Mouse (Mus musculus) hindbrain, postnatal 0 days (tissue): Measurements from ENCODE around the gene Srgap3. TPM values are rescaled to one million over a fixed set of nuclear protein-coding genes. Genes with fewer than 3 reads are reported as not detected.
A peak's percentile ranks its signal among the peaks of the same experiment; 100 is the strongest.

ENCODE experiments used
- ATAC-seq: fragments of 200-750 bp; cut with Nextera tagmentation; 2 replicates; pipeline ENCODE4 v1.8.0; 2017; ENCODE audit warnings: mild to moderate bottlenecking, moderate TSS enrichment, moderate library complexity
- DNase-seq: peaks from one replicate; pipeline ENCODE4 v3.0.0-alpha.2; 2015; ENCODE audit warnings: low spot score
- H3K27ac ChIP-seq: fragments of 300-500 bp; sonication (generic); 2 replicates; pipeline ENCODE4 v1.5.1; 2014; ENCODE audit warnings: mild to moderate bottlenecking
- H3K27me3 ChIP-seq: fragments of 300-500 bp; sonication (generic); 2 replicates; pipeline ENCODE4 v1.6.1; 2014; ENCODE audit warnings: low read length, mixed read lengths; ENCODE audit not compliant: insufficient read depth
- H3K36me3 ChIP-seq: fragments of 300-500 bp; sonication (generic); 2 replicates; pipeline ENCODE4 v1.6.1; 2014; ENCODE audit warnings: low read length, mixed read lengths; ENCODE audit not compliant: insufficient read depth
- H3K4me1 ChIP-seq: fragments of 300-500 bp; sonication (generic); 2 replicates; pipeline ENCODE4 v1.6.1; 2014; ENCODE audit warnings: antibody characterized with exemption, low read length, mixed read lengths; ENCODE audit not compliant: insufficient read depth
- H3K4me2 ChIP-seq: fragments of 300-500 bp; sonication (generic); 2 replicates; pipeline ENCODE4 v1.6.1; 2014; ENCODE audit warnings: low read depth, mild to moderate bottlenecking, low read length, moderate library complexity, mixed read lengths
- H3K4me3 ChIP-seq: fragments of 300-500 bp; sonication (generic); 2 replicates; pipeline ENCODE4 v1.5.1; 2014; ENCODE audit warnings: low read length
- H3K9ac ChIP-seq: fragments of 300-500 bp; sonication (generic); replicated peaks from 2 replicates; pipeline ENCODE4 v1.6.1; 2014; ENCODE audit warnings: mild to moderate bottlenecking, low read length, moderate library complexity, mixed read lengths
- H3K9me3 ChIP-seq: fragments of 300-500 bp; sonication (generic); 2 replicates; pipeline ENCODE4 v1.6.1; 2016; ENCODE audit warnings: low read length, mixed read lengths
- CTCF ChIP-seq: IDR thresholded peaks from 2 replicates; pipeline ENCODE4 v1.5.1; 2016; ENCODE audit warnings: antibody characterized with exemption, control low read depth, low read depth
- WGBS: fragments of 180-500 bp; shearing (Covaris S2); extraction: QIAGEN DNeasy Blood & Tissue Kit; methylation state at CpG from one replicate; pipeline ENCODE4 v1.1.7; 2014; 5-methylcytosine and 5-hydroxymethylcytosine counted together
- polyA plus RNA-seq: library from polyadenylated mRNA; unstranded; fragments of >200 nt; fragmentation: Nextera tagmentation; extraction: Ambion mirVana; gene quantifications from 2 replicates; pipeline ENCODE4 v1.2.1, GENCODE M21; 2015
- total RNA-seq: library from RNA; depleted of rRNA; stranded (reverse); fragments of >200 nt; gene quantifications from 2 replicates; pipeline ENCODE4 v1.2.3, GENCODE M21; 2014

Srgap3 gene
- total and polyA plus RNA-seq, 2 experiments from 2014 or later, result 23.7 to 55.8 TPM

- Histone ChIP-seq H3K4me3 (no peak overlapping the region), H3K27me3 (no peaks in the 10 kb centered on the region), H3K9me3 (no peaks in the 10 kb centered on the region), H3K36me3 (no peaks in the 10 kb centered on the region), H3K9ac (0 out of 2 replicates have a peak overlapping the region, but pooled peaks have one; percentile 13), H3K4me1 (peaks cover 18% of the 10 kb centered on the region), H3K27ac (peak overlapping the region; percentile 76), H3K4me2 (0 out of 2 replicates have a peak overlapping the region, but pooled peaks have one; percentile 21)
- ATAC-seq (peak; percentile 88), DNase-seq (peak; percentile 80)
- WGBS, result 11% methylated on average over 15 of the region's 15 CpGs
- no peak for TF ChIP-seq CTCF
These were observed 137.2 kb downstream of the Srgap3 start for GRCm38 (mm10) chr6:112809658-112810520.

GRCm38 (mm10) chr6:112808738-112809137 lies 138.3 kb downstream of the Srgap3 start:
- H3K4me1 ChIP-seq, result peaks cover 18% of the 10 kb centered on the region
- no peaks in the 10 kb centered on the region for H3K9me3 ChIP-seq
- no peaks in the 10 kb centered on the region for H3K36me3 ChIP-seq
- DNase-seq (no peak), ATAC-seq (no peak)
- peak overlapping the region; percentile 76 for H3K27ac ChIP-seq
- no peak for TF ChIP-seq CTCF
- 47% methylated on average over 9 of the region's 9 CpGs for WGBS
- no peak overlapping the region for H3K4me2 ChIP-seq
- no peak overlapping the region for H3K4me3 ChIP-seq
- no peak overlapping the region; the same call in 1 of the 2 replicates for H3K9ac ChIP-seq
- H3K27me3 ChIP-seq, result no peaks in the 10 kb centered on the region

- Histone ChIP-seq H3K36me3 (no peaks in the 10 kb centered on the region), H3K27me3 (no peaks in the 10 kb centered on the region), H3K9me3 (no peaks in the 10 kb centered on the region), H3K4me2 (no peak overlapping the region), H3K4me1 (0 out of 2 replicates have a peak, but pooled peaks cover 4% of the 10 kb centered on the region), H3K27ac (no peak overlapping the region), H3K4me3 (no peak overlapping the region), H3K9ac (no peak overlapping the region)
- DNase-seq (no peak), ATAC-seq (no peak)
- no peak for TF ChIP-seq CTCF
- 80% methylated on average over 3 of the region's 3 CpGs for WGBS
These were observed 145.1 kb downstream of the Srgap3 start for GRCm38 (mm10) chr6:112801917-112802316.

- DNase-seq, result no peak
- H3K36me3 ChIP-seq, result no peaks in the 10 kb centered on the region
- H3K4me3 ChIP-seq, result no peak overlapping the region
- no peaks in the 10 kb centered on the region for H3K9me3 ChIP-seq
- H3K9ac ChIP-seq, result no peak overlapping the region
- 0 out of 2 replicates have a peak, but pooled peaks cover 4% of the 10 kb centered on the region for H3K4me1 ChIP-seq
- TF ChIP-seq CTCF, result no peak
- ATAC-seq, result no peak
- peak overlapping the region; percentile 45; the same call in 1 of the 2 replicates for H3K27ac ChIP-seq
- no peak overlapping the region for H3K4me2 ChIP-seq
- 58% methylated on average over 5 of the region's 5 CpGs for WGBS
- no peaks in the 10 kb centered on the region for H3K27me3 ChIP-seq
These were observed 148.7 kb downstream of the Srgap3 start for GRCm38 (mm10) chr6:112798378-112798777.

- no peak for TF ChIP-seq CTCF
These were observed 150.5 kb downstream of the Srgap3 start for GRCm38 (mm10) chr6:112796607-112797006.

GRCm38 (mm10) chr6:112793887-112794286 lies 153.2 kb downstream of the Srgap3 start:
- 94% methylated on average over 5 of the region's 5 CpGs for WGBS
- Histone ChIP-seq H3K4me2 (no peak overlapping the region), H3K4me3 (no peak overlapping the region), H3K27me3 (no peaks in the 10 kb centered on the region), H3K9ac (no peak overlapping the region), H3K27ac (no peak overlapping the region), H3K4me1 (0 out of 2 replicates have a peak, but pooled peaks cover 12% of the 10 kb centered on the region), H3K9me3 (no peaks in the 10 kb centered on the region), H3K36me3 (no peaks in the 10 kb centered on the region)
- no peak for DNase-seq
- no peak for TF ChIP-seq CTCF
- ATAC-seq, result no peak

More at GRCm38 (mm10) chr6:112796607-112797006, 150.5 kb downstream of the Srgap3 start:
- Histone ChIP-seq H3K27ac (no peak overlapping the region), H3K9ac (no peak overlapping the region), H3K4me2 (no peak overlapping the region), H3K9me3 (no peaks in the 10 kb centered on the region), H3K4me3 (no peak overlapping the region), H3K27me3 (no peaks in the 10 kb centered on the region), H3K36me3 (no peaks in the 10 kb centered on the region), H3K4me1 (0 out of 2 replicates have a peak, but pooled peaks cover 4% of the 10 kb centered on the region)
- ATAC-seq, result no peak
- DNase-seq, result no peak
- WGBS, result 44% methylated on average over 2 of the region's 2 CpGs

GRCm38 (mm10) chr6:112789901-112790300 lies 157.2 kb downstream of the Srgap3 start:
- H3K9ac ChIP-seq, result no peak overlapping the region
- WGBS, result 39% methylated on average over 6 of the region's 6 CpGs
- H3K27me3 ChIP-seq, result no peaks in the 10 kb centered on the region
- H3K9me3 ChIP-seq, result no peaks in the 10 kb centered on the region
- TF ChIP-seq CTCF, result peak; percentile 50
- H3K4me2 ChIP-seq, result no peak overlapping the region
- H3K4me1 ChIP-seq, result 0 out of 2 replicates have a peak, but pooled peaks cover 8% of the 10 kb centered on the region
- H3K36me3 ChIP-seq, result no peaks in the 10 kb centered on the region
- H3K4me3 ChIP-seq, result no peak overlapping the region
- no peak; the same call in 1 of the 2 replicates for ATAC-seq
- peak; percentile 35 for DNase-seq
- peak overlapping the region; percentile 38 for H3K27ac ChIP-seq
